Mouse (Mus musculus): ENCODE results near the gene Tmem108.

The Tmem108 gene

GRCm38 (mm10) chr9:103668830-103669229, 92.8 kb downstream of the Tmem108 start:
- no peaks in the 10 kb centered on the region for H3K4me1 ChIP-seq (replicated peaks; ENCODE audit: low read depth, low read length)
- H3K27me3 ChIP-seq (ENCODE audit: insufficient read depth, low read length): no peaks in the 10 kb centered on the region
- H3K9me3 ChIP-seq (ENCODE audit: low read length): peaks cover 41% of the 10 kb centered on the region
- H3K36me3 ChIP-seq (ENCODE audit: insufficient read depth, low read length): no peaks in the 10 kb centered on the region
- TF ChIP-seq POU5F1 (IDR thresholded peaks at IDR 0.05; ENCODE audit: borderline replicate concordance, low read length): no peak
- TF ChIP-seq NANOG (IDR thresholded peaks at IDR 0.05; ENCODE audit: borderline replicate concordance, low read length): no peak
- no peak for TF ChIP-seq CTCF (conservative IDR thresholded peaks at IDR 0.05; ENCODE audit: low read length)
- H3K4me3 ChIP-seq (replicated peaks; ENCODE audit: low read length): no peak overlapping the region

- no peaks in the 10 kb centered on the region for H3K36me3 ChIP-seq (ENCODE audit: insufficient read depth, low read length)
- TF ChIP-seq POU5F1 (IDR thresholded peaks at IDR 0.05; ENCODE audit: borderline replicate concordance, low read length) (no peak), NANOG (IDR thresholded peaks at IDR 0.05; ENCODE audit: borderline replicate concordance, low read length) (no peak), CTCF (conservative IDR thresholded peaks at IDR 0.05; ENCODE audit: low read length) (no peak)
- no peaks in the 10 kb centered on the region for H3K27me3 ChIP-seq (ENCODE audit: insufficient read depth, low read length)
- H3K4me1 ChIP-seq (replicated peaks; ENCODE audit: low read depth, low read length): no peaks in the 10 kb centered on the region
- H3K4me3 ChIP-seq (replicated peaks; ENCODE audit: low read length): no peak overlapping the region
- H3K9me3 ChIP-seq (ENCODE audit: low read length): peaks cover 30% of the 10 kb centered on the region
These were observed 95.8 kb downstream of the Tmem108 start for GRCm38 (mm10) chr9:103665817-103666216.

- H3K36me3 ChIP-seq (ENCODE audit: insufficient read depth, low read length): no peaks in the 10 kb centered on the region
- no peak overlapping the region for H3K4me3 ChIP-seq (replicated peaks; ENCODE audit: low read length)
- no peaks in the 10 kb centered on the region for H3K4me1 ChIP-seq (replicated peaks; ENCODE audit: low read depth, low read length)
- TF ChIP-seq CTCF (conservative IDR thresholded peaks at IDR 0.05; ENCODE audit: low read length) (no peak), POU5F1 (IDR thresholded peaks at IDR 0.05; ENCODE audit: borderline replicate concordance, low read length) (no peak), NANOG (IDR thresholded peaks at IDR 0.05; ENCODE audit: borderline replicate concordance, low read length) (no peak)
- no peaks in the 10 kb centered on the region for H3K27me3 ChIP-seq (ENCODE audit: insufficient read depth, low read length)
- peaks cover 15% of the 10 kb centered on the region for H3K9me3 ChIP-seq (ENCODE audit: low read length)
These were observed 97.5 kb downstream of the Tmem108 start for GRCm38 (mm10) chr9:103664151-103664550.

- Histone ChIP-seq H3K9me3 (ENCODE audit: low read length) (peaks cover 12% of the 10 kb centered on the region), H3K4me1 (replicated peaks; ENCODE audit: low read depth, low read length) (no peaks in the 10 kb centered on the region), H3K36me3 (ENCODE audit: insufficient read depth, low read length) (no peaks in the 10 kb centered on the region), H3K27me3 (ENCODE audit: insufficient read depth, low read length) (no peaks in the 10 kb centered on the region), H3K4me3 (replicated peaks; ENCODE audit: low read length) (no peak overlapping the region)
- no peak for TF ChIP-seq CTCF (conservative IDR thresholded peaks at IDR 0.05; ENCODE audit: low read length)
- TF ChIP-seq NANOG (IDR thresholded peaks at IDR 0.05; ENCODE audit: borderline replicate concordance, low read length): no peak
These were observed 99.8 kb downstream of the Tmem108 start for GRCm38 (mm10) chr9:103661873-103662272.

GRCm38 (mm10) chr9:103657981-103658380, 103.7 kb downstream of the Tmem108 start:
- peaks cover 12% of the 10 kb centered on the region for H3K9me3 ChIP-seq (ENCODE audit: low read length)
- H3K4me3 ChIP-seq (replicated peaks; ENCODE audit: low read length): no peak overlapping the region
- TF ChIP-seq CTCF (conservative IDR thresholded peaks at IDR 0.05; ENCODE audit: low read length): no peak
- no peak for TF ChIP-seq POU5F1 (IDR thresholded peaks at IDR 0.05; ENCODE audit: borderline replicate concordance, low read length)
- no peak for TF ChIP-seq NANOG (IDR thresholded peaks at IDR 0.05; ENCODE audit: borderline replicate concordance, low read length)
- no peaks in the 10 kb centered on the region for H3K36me3 ChIP-seq (ENCODE audit: insufficient read depth, low read length)
- no peaks in the 10 kb centered on the region for H3K4me1 ChIP-seq (replicated peaks; ENCODE audit: low read depth, low read length)
- H3K27me3 ChIP-seq (ENCODE audit: insufficient read depth, low read length): no peaks in the 10 kb centered on the region

- Histone ChIP-seq H3K4me3 (replicated peaks; ENCODE audit: low read length) (no peak overlapping the region), H3K4me1 (replicated peaks; ENCODE audit: low read depth, low read length) (no peaks in the 10 kb centered on the region), H3K27me3 (ENCODE audit: insufficient read depth, low read length) (no peaks in the 10 kb centered on the region), H3K9me3 (ENCODE audit: low read length) (peaks cover 6% of the 10 kb centered on the region), H3K36me3 (ENCODE audit: insufficient read depth, low read length) (no peaks in the 10 kb centered on the region)
- TF ChIP-seq POU5F1 (IDR thresholded peaks at IDR 0.05; ENCODE audit: borderline replicate concordance, low read length) (no peak), CTCF (conservative IDR thresholded peaks at IDR 0.05; ENCODE audit: low read length) (no peak), NANOG (IDR thresholded peaks at IDR 0.05; ENCODE audit: borderline replicate concordance, low read length) (no peak)
These were observed 104.3 kb downstream of the Tmem108 start for GRCm38 (mm10) chr9:103657183-103657975.

GRCm38 (mm10) chr9:103653995-103654587, 107.5 kb downstream of the Tmem108 start:
- no peaks in the 10 kb centered on the region for H3K36me3 ChIP-seq (ENCODE audit: insufficient read depth, low read length)
- H3K27me3 ChIP-seq (ENCODE audit: insufficient read depth, low read length): no peaks in the 10 kb centered on the region
- peaks cover 6% of the 10 kb centered on the region; the same call in 1 of the 2 replicates for H3K4me1 ChIP-seq (replicated peaks; ENCODE audit: low read depth, low read length)
- no peak for TF ChIP-seq CTCF (conservative IDR thresholded peaks at IDR 0.05; ENCODE audit: low read length)
- no peaks in the 10 kb centered on the region for H3K9me3 ChIP-seq (ENCODE audit: low read length)
- no peak overlapping the region for H3K4me3 ChIP-seq (replicated peaks; ENCODE audit: low read length)

GRCm38 (mm10) chr9:103652127-103652882, 109.3 kb downstream of the Tmem108 start:
- H3K27me3 ChIP-seq (ENCODE audit: insufficient read depth, low read length): no peaks in the 10 kb centered on the region
- no peaks in the 10 kb centered on the region for H3K36me3 ChIP-seq (ENCODE audit: insufficient read depth, low read length)
- H3K4me1 ChIP-seq (replicated peaks; ENCODE audit: low read depth, low read length): peaks cover 6% of the 10 kb centered on the region; the same call in 1 of the 2 replicates
- H3K9me3 ChIP-seq (ENCODE audit: low read length): no peaks in the 10 kb centered on the region
- no peak overlapping the region for H3K4me3 ChIP-seq (replicated peaks; ENCODE audit: low read length)
- TF ChIP-seq CTCF (conservative IDR thresholded peaks at IDR 0.05; ENCODE audit: low read length) (no peak), POU5F1 (IDR thresholded peaks at IDR 0.05; ENCODE audit: borderline replicate concordance, low read length) (no peak), NANOG (IDR thresholded peaks at IDR 0.05; ENCODE audit: borderline replicate concordance, low read length) (no peak)
